Mouse (Mus musculus): ENCODE results near the gene Iba57.

Iba57 gene

DNA sequence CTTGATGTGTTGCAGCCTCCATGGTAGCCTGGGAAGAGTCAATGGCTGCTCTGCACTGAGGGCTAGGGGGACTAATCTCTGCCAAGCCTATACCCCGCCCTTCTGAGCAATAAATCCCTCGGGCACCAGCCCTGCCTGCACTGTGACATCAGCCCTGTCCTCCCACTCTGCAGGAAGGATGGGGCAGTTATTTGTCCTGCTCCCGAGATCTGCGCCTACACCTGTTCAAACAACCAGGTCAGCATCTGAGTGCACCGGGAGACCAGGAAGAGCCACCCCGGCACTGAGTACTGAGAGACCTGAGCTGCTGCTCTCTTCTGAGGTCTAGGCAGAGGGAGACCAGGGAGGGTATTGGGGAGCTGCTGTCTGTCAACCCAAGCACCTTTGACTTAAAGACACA lies 24.2 kb upstream of the Iba57 start:
- no peak for DNase-seq (ENCODE audit: low read depth, low spot score)
- Histone ChIP-seq H3K27me3 (ENCODE audit: control insufficient read depth, insufficient read depth, low read length, poor library complexity, severe bottlenecking) (no peaks in the 10 kb centered on the region), H3K36me3 (ENCODE audit: control insufficient read depth, insufficient read depth, low read length, poor library complexity, severe bottlenecking) (no peaks in the 10 kb centered on the region; the same call in none of the 2 replicates)

- DNase-seq (ENCODE audit: low read depth, low spot score): no peak
- no peaks in the 10 kb centered on the region for H3K27me3 ChIP-seq (ENCODE audit: control insufficient read depth, insufficient read depth, low read length, poor library complexity, severe bottlenecking)
- no peaks in the 10 kb centered on the region; the same call in none of the 2 replicates for H3K36me3 ChIP-seq (ENCODE audit: control insufficient read depth, insufficient read depth, low read length, poor library complexity, severe bottlenecking)
These were observed 22.0 kb upstream of the Iba57 start for GRCm38 (mm10) chr11:59185490-59185889.

DNA sequence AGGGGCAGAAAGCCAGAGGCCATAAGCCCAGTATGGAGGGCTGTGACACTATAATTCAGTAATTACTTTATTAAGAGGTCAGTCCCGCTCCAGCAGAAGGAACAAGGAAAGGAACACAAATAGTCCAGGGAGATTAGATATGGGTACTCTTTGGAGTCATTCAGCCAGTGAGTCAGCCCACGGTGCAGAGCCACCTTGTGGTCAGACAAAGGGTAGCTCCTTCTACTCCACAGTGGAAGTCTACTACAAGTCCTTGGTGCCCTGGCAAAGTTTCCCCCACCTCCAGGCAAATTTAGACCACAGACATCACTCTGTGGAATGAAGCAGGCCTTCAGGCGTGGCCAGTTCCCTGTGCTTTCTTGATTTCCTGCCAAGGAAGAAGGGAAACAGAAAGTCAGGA lies 20.3 kb upstream of the Iba57 start:
- Histone ChIP-seq H3K36me3 (ENCODE audit: control insufficient read depth, insufficient read depth, low read length, poor library complexity, severe bottlenecking) (no peaks in the 10 kb centered on the region; the same call in none of the 2 replicates), H3K27me3 (ENCODE audit: control insufficient read depth, insufficient read depth, low read length, poor library complexity, severe bottlenecking) (no peaks in the 10 kb centered on the region)
- peak; percentile 61 for DNase-seq (ENCODE audit: low read depth, low spot score)

GRCm38 (mm10) chr11:59182864-59183331 lies 19.4 kb upstream of the Iba57 start, which contains the start of gene Gjc2:
Gjc2 (minus strand) TSS chr11:59183213.
- H3K27me3 ChIP-seq (ENCODE audit: control insufficient read depth, insufficient read depth, low read length, poor library complexity, severe bottlenecking): no peaks in the 10 kb centered on the region
- no peaks in the 10 kb centered on the region; the same call in none of the 2 replicates for H3K36me3 ChIP-seq (ENCODE audit: control insufficient read depth, insufficient read depth, low read length, poor library complexity, severe bottlenecking)
- no peak for DNase-seq (ENCODE audit: low read depth, low spot score)

GRCm38 (mm10) chr11:59176921-59177320 lies 13.4 kb upstream of the Iba57 start:
- Histone ChIP-seq H3K27me3 (ENCODE audit: control insufficient read depth, insufficient read depth, low read length, poor library complexity, severe bottlenecking) (no peaks in the 10 kb centered on the region), H3K36me3 (ENCODE audit: control insufficient read depth, insufficient read depth, low read length, poor library complexity, severe bottlenecking) (no peaks in the 10 kb centered on the region)
- DNase-seq (ENCODE audit: low read depth, low spot score): no peak

- no peak for DNase-seq (ENCODE audit: low read depth, low spot score)
- no peaks in the 10 kb centered on the region for H3K27me3 ChIP-seq (ENCODE audit: control insufficient read depth, insufficient read depth, low read length, poor library complexity, severe bottlenecking)
- H3K36me3 ChIP-seq (ENCODE audit: control insufficient read depth, insufficient read depth, low read length, poor library complexity, severe bottlenecking): no peaks in the 10 kb centered on the region
These were observed 12.9 kb upstream of the Iba57 start for GRCm38 (mm10) chr11:59176475-59176874.

GRCm38 (mm10) chr11:59174189-59174838 lies 10.8 kb upstream of the Iba57 start:
- no peak for DNase-seq (ENCODE audit: low read depth, low spot score)
- Histone ChIP-seq H3K36me3 (ENCODE audit: control insufficient read depth, insufficient read depth, low read length, poor library complexity, severe bottlenecking) (no peaks in the 10 kb centered on the region), H3K27me3 (ENCODE audit: control insufficient read depth, insufficient read depth, low read length, poor library complexity, severe bottlenecking) (no peaks in the 10 kb centered on the region)

DNA sequence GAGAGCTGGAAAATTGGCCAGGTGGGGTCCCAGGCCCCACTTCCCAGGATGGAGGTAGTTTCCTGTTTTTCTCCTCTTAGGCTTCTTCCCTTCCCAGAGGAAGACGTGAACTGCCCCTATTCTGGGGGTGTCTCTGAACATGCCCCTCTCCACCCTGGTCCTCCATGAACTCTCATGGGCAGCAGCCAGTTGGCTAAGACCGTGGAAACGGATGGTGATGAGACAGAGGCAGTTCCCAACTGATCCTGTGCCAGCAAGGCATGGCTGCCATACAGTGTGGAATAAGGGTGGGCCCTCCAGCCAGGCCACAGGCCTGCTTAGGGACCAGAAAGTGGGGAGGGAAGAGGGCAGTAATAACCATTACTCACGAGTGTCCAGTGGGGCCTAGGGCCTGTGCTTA lies 7.0 kb upstream of the Iba57 start:
- no peak for DNase-seq (ENCODE audit: low read depth, low spot score)
- H3K36me3 ChIP-seq (ENCODE audit: control insufficient read depth, insufficient read depth, low read length, poor library complexity, severe bottlenecking): no peaks in the 10 kb centered on the region

GRCm38 (mm10) chr11:59169807-59170206 lies 6.3 kb upstream of the Iba57 start:
- no peaks in the 10 kb centered on the region for H3K27me3 ChIP-seq (ENCODE audit: control insufficient read depth, insufficient read depth, low read length, poor library complexity, severe bottlenecking)
- no peak for DNase-seq (ENCODE audit: low read depth, low spot score)

More for the DNA sequence above, 7.0 kb upstream of the Iba57 start:
- no peaks in the 10 kb centered on the region for H3K27me3 ChIP-seq (ENCODE audit: control insufficient read depth, insufficient read depth, low read length, poor library complexity, severe bottlenecking)

DNA sequence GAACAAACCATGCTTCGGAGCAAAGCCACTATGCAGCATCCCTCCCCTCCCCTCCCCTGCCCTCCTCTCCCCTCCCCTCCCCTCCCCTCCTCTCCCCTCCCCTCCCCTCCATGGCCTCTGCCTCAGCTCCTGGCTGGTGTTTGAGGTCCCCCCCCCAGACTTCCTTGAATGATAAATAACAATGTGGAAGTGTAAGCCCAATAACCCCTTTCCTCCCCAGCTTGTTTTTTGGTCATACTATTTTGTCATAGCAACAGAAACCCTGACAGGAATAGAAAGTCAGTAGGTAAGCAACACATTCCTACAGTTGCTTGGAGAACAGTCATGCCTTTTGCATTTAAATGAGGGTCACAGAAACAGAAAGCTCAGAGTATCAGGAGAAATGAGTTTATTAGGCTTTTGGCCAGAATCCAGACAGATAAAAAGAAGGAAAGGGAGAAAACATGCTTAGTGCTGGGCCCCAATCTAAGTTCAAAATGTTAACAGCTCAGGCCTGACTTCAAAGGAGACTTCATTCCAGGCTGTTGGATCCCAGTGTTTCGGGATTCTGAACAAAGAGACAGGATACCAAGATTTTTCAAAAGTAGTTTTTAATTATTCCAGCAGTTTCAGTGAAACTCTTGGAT lies 2.2 kb upstream of the Iba57 start:
- Histone ChIP-seq H3K36me3 (ENCODE audit: control insufficient read depth, insufficient read depth, low read length, poor library complexity, severe bottlenecking) (no peaks in the 10 kb centered on the region), H3K27me3 (ENCODE audit: control insufficient read depth, insufficient read depth, low read length, poor library complexity, severe bottlenecking) (no peaks in the 10 kb centered on the region)
- no peak for DNase-seq (ENCODE audit: low read depth, low spot score)

More at GRCm38 (mm10) chr11:59169807-59170206, 6.3 kb upstream of the Iba57 start:
- H3K36me3 ChIP-seq (ENCODE audit: control insufficient read depth, insufficient read depth, low read length, poor library complexity, severe bottlenecking): no peaks in the 10 kb centered on the region

DNA sequence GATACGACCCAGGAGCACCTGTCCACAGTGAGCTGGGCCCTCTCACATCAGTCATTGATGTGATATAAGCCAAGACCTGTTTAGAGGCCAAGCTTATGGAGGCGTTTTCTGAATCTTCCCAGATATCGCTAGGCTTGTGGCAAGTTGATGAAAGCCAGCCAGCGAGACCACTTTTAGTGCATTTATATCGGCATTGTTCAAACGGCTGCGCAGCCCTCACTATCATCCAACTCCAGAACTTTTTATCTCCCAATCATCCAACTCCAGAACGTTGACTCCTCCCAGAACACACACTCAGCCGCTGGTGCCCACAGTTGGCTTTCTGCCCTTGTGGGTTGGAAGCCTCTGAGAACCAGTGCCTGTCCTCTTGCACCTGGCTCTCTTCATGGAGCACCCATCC lies 845 bp upstream of the Iba57 start:
- Histone ChIP-seq H3K27me3 (ENCODE audit: control insufficient read depth, insufficient read depth, low read length, poor library complexity, severe bottlenecking) (no peaks in the 10 kb centered on the region), H3K36me3 (ENCODE audit: control insufficient read depth, insufficient read depth, low read length, poor library complexity, severe bottlenecking) (no peaks in the 10 kb centered on the region)
- DNase-seq (ENCODE audit: low read depth, low spot score): no peak

DNA sequence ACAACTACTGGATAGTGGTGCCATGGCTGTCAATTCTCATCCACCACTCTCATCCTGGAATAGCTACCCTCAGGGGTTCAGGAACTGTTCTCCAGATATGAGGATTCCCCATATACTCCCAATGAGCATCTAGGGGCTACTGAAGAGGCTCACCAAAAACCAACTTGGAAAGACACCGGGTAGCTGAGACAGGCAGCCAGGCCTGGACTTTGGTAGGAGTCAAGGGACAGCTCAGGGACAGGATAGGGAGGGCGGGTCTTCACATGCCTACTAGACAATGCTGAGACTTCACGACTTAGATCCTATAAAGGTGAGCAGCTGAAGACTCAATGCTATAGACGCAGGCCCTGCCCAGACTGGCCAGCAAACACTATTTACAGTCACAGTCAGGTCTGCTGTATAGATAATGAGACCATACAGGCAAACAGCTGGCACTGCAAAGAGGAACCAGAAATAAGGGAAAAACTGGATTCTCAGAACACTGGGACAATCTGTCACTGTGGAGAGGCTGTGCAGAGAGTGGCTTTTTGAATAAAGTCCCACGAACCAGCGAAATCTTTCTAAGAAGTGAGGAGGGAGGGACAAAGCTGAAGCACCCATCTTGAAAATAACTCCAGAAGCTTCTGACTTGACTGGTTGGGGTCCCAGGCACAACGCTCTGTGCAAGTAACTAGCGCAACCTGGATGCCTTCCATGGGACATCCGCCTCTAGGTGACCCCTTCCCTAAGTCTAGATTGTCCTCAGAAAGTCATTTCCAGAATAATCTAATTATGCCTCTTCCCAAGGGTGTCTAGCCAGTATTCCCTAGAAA lies 890 bp downstream of the Iba57 start:
- no peak for DNase-seq (ENCODE audit: low read depth, low spot score)
- H3K27me3 ChIP-seq (ENCODE audit: control insufficient read depth, insufficient read depth, low read length, poor library complexity, severe bottlenecking): no peaks in the 10 kb centered on the region
- peaks cover 2% of the 10 kb centered on the region; the same call in 1 of the 2 replicates for H3K36me3 ChIP-seq (ENCODE audit: control insufficient read depth, insufficient read depth, low read length, poor library complexity, severe bottlenecking)

DNA sequence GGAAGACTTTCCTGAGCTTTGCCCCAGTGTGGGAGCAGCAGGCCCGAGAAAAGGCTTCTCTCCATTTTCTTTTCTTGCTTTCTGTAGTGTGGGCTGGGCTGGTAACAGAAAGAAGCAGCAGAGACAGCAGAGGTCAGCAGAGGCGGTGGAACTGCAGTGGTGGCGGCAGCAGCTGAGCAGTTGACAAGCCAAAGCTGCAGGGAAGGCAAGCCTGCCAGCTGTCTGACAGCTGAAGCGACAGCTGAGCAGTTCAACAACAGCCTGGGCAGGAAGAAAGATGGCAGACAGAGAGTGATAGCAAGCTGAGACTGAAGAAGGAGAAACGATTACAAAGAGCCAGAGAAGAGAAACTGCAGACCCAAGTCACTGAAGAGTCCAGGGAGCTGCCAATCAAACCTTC lies 2.1 kb downstream of the Iba57 start:
- DNase-seq (ENCODE audit: low read depth, low spot score): no peak
- Histone ChIP-seq H3K27me3 (ENCODE audit: control insufficient read depth, insufficient read depth, low read length, poor library complexity, severe bottlenecking) (no peaks in the 10 kb centered on the region), H3K36me3 (ENCODE audit: control insufficient read depth, insufficient read depth, low read length, poor library complexity, severe bottlenecking) (peaks cover 2% of the 10 kb centered on the region; the same call in 1 of the 2 replicates)

DNA sequence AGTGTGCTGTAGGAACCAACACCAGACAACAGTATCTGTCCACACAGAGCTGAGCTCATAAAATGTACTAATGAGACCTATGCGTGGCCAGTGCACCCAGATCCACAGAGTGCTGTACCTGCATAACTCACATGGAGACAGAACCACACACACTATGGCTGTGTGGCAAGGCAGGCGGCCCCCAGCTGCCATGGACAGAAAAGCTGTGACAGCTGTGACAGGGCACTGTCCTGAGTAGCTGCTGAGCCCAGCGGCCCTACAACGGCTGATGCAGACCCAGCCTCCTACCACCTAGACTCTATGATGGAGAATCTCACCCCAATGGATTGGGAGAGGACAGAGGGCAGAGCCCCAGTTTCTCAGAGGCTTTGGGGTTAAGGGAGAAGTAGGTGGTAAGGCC lies 4.0 kb downstream of the Iba57 start:
- H3K36me3 ChIP-seq (ENCODE audit: control insufficient read depth, insufficient read depth, low read length, poor library complexity, severe bottlenecking): peaks cover 2% of the 10 kb centered on the region; the same call in 1 of the 2 replicates
- H3K27me3 ChIP-seq (ENCODE audit: control insufficient read depth, insufficient read depth, low read length, poor library complexity, severe bottlenecking): no peaks in the 10 kb centered on the region
- no peak for DNase-seq (ENCODE audit: low read depth, low spot score)

GRCm38 (mm10) chr11:59159099-59159498 lies 4.4 kb downstream of the Iba57 start:
- Histone ChIP-seq H3K36me3 (ENCODE audit: control insufficient read depth, insufficient read depth, low read length, poor library complexity, severe bottlenecking) (peaks cover 2% of the 10 kb centered on the region; the same call in 1 of the 2 replicates), H3K27me3 (ENCODE audit: control insufficient read depth, insufficient read depth, low read length, poor library complexity, severe bottlenecking) (no peaks in the 10 kb centered on the region)
- no peak for DNase-seq (ENCODE audit: low read depth, low spot score)
